Mouse (Mus musculus) heart, embryonic 11.5 days (tissue): ENCODE data around the gene Ptpn20. TPM values are rescaled to one million over a fixed set of nuclear protein-coding genes. Genes with fewer than 3 reads are reported as not detected.

Source experiments
- ATAC-seq: fragments of 200-750 bp; cut with Nextera tagmentation; replicated peaks from 2 replicates; pipeline ENCODE4 v1.8.0; 2017; ENCODE audit warnings: moderate library complexity; ENCODE audit not compliant: insufficient number of reproducible peaks, low FRiP score, low TSS enrichment
- H3K27ac ChIP-seq: fragments of 300-500 bp; sonication (generic); 2 replicates; pipeline ENCODE4 v1.5.1; 2014; ENCODE audit warnings: mild to moderate bottlenecking, low read depth, low read length
- H3K27me3 ChIP-seq: fragments of 300-500 bp; sonication (generic); 2 replicates; pipeline ENCODE4 v1.6.1; 2014; ENCODE audit warnings: mild to moderate bottlenecking, low read length, mixed read lengths; ENCODE audit not compliant: control insufficient read depth, insufficient read depth
- H3K36me3 ChIP-seq: fragments of 300-500 bp; sonication (generic); 2 replicates; pipeline ENCODE4 v1.6.1; 2014; ENCODE audit warnings: mild to moderate bottlenecking, low read length, moderate library complexity, mixed read lengths; ENCODE audit not compliant: control insufficient read depth, insufficient read depth
- H3K4me1 ChIP-seq: fragments of 300-500 bp; sonication (generic); 2 replicates; pipeline ENCODE4 v1.6.1; 2014; ENCODE audit warnings: low read length; ENCODE audit not compliant: control insufficient read depth, insufficient read depth
- H3K4me2 ChIP-seq: fragments of 300-500 bp; sonication (generic); 2 replicates; pipeline ENCODE4 v1.6.1; 2014; ENCODE audit warnings: mild to moderate bottlenecking, moderate library complexity
- H3K4me3 ChIP-seq: fragments of 300-500 bp; sonication (generic); 2 replicates; pipeline ENCODE4 v1.5.1; 2014; ENCODE audit warnings: low read depth, low read length
- H3K9ac ChIP-seq: fragments of 300-500 bp; sonication (generic); 2 replicates; pipeline ENCODE4 v1.6.1; 2014; ENCODE audit warnings: mild to moderate bottlenecking, low read depth, low read length, moderate library complexity
- H3K9me3 ChIP-seq: fragments of 300-500 bp; sonication (generic); replicated peaks from 2 replicates; pipeline ENCODE4 v1.6.1; 2016; ENCODE audit warnings: low read length; ENCODE audit not compliant: control insufficient read depth
- WGBS: fragments of 180-500 bp; shearing (Covaris S2); extraction: QIAGEN DNeasy Blood & Tissue Kit; methylation state at CpG from one replicate; pipeline ENCODE4 v1.1.7; 2014; ENCODE audit not compliant: insufficient replicate concordance; 5-methylcytosine and 5-hydroxymethylcytosine counted together
- polyA plus RNA-seq: library from polyadenylated mRNA; unstranded; fragments of >200 nt; fragmentation: Nextera tagmentation; extraction: Ambion mirVana; gene quantifications from 2 replicates; pipeline ENCODE4 v1.2.1, GENCODE M21; 2014

Gene Ptpn20
- polyA plus RNA-seq, 1 experiment from 2014 or later = 0.13 TPM

GRCm38 (mm10) chr14:33658331-33658730, 69.3 kb downstream of the Ptpn20 start:
- H3K27ac ChIP-seq = no peak overlapping the region
- no peaks in the 10 kb centered on the region for H3K9me3 ChIP-seq
- H3K4me2 ChIP-seq = no peak overlapping the region
- WGBS = 73% methylated on average over 2 of the region's 2 CpGs
- H3K4me3 ChIP-seq = no peak overlapping the region
- H3K27me3 ChIP-seq = no peaks in the 10 kb centered on the region
- no peak overlapping the region for H3K9ac ChIP-seq
- no peak for ATAC-seq
- H3K36me3 ChIP-seq = no peaks in the 10 kb centered on the region
- no peaks in the 10 kb centered on the region for H3K4me1 ChIP-seq

- Histone ChIP-seq H3K4me2 (no peak overlapping the region), H3K9ac (no peak overlapping the region), H3K36me3 (no peaks in the 10 kb centered on the region), H3K27me3 (no peaks in the 10 kb centered on the region), H3K27ac (no peak overlapping the region), H3K4me1 (no peaks in the 10 kb centered on the region), H3K4me3 (no peak overlapping the region), H3K9me3 (no peaks in the 10 kb centered on the region)
- no peak for ATAC-seq
- 65% methylated on average over 9 of the region's 9 CpGs for WGBS
These were observed 73.1 kb downstream of the Ptpn20 start for GRCm38 (mm10) chr14:33662080-33662479.

DNA sequence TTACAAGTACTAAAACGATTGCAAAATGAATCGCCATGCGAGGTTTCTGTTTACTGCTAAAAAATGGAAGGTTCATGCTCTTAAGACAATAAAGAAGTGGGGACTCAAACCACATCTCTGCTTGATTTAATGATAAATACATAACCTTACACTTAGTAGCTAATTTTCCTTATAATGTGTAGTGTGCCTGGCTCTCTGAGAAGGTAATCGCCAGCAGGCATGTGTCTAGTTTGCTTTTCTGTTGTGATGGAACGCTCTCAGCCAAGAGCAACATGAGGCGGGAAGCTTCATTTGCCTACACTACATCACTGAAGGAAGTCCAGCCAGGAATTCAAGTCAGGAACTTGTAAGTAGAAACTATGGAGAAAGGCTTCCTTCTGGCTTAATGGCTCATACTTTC, 77.3 kb downstream of the Ptpn20 start:
- Histone ChIP-seq H3K9me3 (no peaks in the 10 kb centered on the region), H3K4me1 (no peaks in the 10 kb centered on the region), H3K27ac (no peak overlapping the region), H3K36me3 (no peaks in the 10 kb centered on the region), H3K4me3 (no peak overlapping the region), H3K4me2 (no peak overlapping the region), H3K9ac (no peak overlapping the region), H3K27me3 (no peaks in the 10 kb centered on the region)
- no peak for ATAC-seq
- WGBS = 82% methylated on average over 6 of the region's 6 CpGs

DNA sequence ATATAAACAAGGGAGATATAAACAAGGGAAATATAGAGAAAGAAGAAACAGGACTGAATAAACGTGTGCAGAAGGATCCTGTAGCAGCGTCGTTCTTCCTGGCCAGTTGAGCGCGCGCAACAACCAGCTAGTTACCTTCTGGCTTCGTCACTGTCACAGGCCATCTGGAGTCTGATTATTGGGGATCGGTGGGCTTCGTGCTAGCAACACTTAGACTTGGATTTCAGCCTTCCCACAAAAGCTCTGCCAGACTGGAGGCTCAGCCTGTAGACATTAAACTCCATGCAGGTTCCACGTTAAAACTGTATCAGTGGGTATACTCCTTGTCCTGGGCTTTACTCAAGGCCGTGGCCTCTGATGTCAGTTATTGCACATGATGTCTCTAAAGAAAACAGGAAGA, 80.9 kb downstream of the Ptpn20 start:
- no peak overlapping the region for H3K27ac ChIP-seq
- ATAC-seq = no peak
- H3K9ac ChIP-seq = no peak overlapping the region
- H3K27me3 ChIP-seq = no peaks in the 10 kb centered on the region
- no peaks in the 10 kb centered on the region for H3K9me3 ChIP-seq
- no peak overlapping the region for H3K4me3 ChIP-seq
- no peaks in the 10 kb centered on the region for H3K4me1 ChIP-seq
- H3K36me3 ChIP-seq = no peaks in the 10 kb centered on the region
- no peak overlapping the region for H3K4me2 ChIP-seq
- 86% methylated on average over 10 of the region's 11 CpGs for WGBS

- H3K4me3 ChIP-seq = no peak overlapping the region
- H3K4me2 ChIP-seq = no peak overlapping the region
- H3K9ac ChIP-seq = no peak overlapping the region
- ATAC-seq = no peak
- peaks cover 2% of the 10 kb centered on the region; the same call in 1 of the 2 replicates for H3K27me3 ChIP-seq
- no peaks in the 10 kb centered on the region for H3K36me3 ChIP-seq
- no peaks in the 10 kb centered on the region for H3K9me3 ChIP-seq
- no peak overlapping the region for H3K27ac ChIP-seq
- 65% methylated on average over 5 of the region's 5 CpGs for WGBS
- H3K4me1 ChIP-seq = no peaks in the 10 kb centered on the region
These were observed 84.5 kb downstream of the Ptpn20 start for GRCm38 (mm10) chr14:33673350-33674087.

DNA sequence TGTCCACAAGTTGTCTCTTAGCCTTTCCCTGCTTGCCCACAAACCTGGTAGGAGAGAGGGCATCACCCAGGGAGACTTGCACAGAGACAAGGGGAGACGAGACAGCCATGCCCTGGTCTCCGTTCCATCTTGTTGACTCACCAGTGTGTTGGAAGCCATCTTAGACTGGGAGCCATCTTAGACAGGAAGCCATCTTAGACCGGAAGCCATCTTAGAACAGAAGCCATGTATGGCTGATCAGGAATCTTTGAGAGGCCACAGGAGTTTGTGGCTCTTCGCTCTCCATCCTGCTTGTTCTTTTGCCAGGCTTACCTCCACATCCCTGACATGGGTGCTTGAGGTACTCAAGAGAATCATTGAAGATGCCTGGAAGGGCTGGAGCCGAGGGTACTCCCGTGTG, 89.0 kb downstream of the Ptpn20 start:
- no peak overlapping the region for H3K4me2 ChIP-seq
- 85% methylated on average over 6 of the region's 6 CpGs for WGBS
- H3K27ac ChIP-seq = no peak overlapping the region
- peaks cover 2% of the 10 kb centered on the region; the same call in 1 of the 2 replicates for H3K27me3 ChIP-seq
- no peak overlapping the region for H3K4me3 ChIP-seq
- no peak for ATAC-seq
- H3K36me3 ChIP-seq = no peaks in the 10 kb centered on the region
- H3K9me3 ChIP-seq = no peaks in the 10 kb centered on the region
- peaks cover 3% of the 10 kb centered on the region; the same call in 1 of the 2 replicates for H3K4me1 ChIP-seq
- no peak overlapping the region for H3K9ac ChIP-seq

DNA sequence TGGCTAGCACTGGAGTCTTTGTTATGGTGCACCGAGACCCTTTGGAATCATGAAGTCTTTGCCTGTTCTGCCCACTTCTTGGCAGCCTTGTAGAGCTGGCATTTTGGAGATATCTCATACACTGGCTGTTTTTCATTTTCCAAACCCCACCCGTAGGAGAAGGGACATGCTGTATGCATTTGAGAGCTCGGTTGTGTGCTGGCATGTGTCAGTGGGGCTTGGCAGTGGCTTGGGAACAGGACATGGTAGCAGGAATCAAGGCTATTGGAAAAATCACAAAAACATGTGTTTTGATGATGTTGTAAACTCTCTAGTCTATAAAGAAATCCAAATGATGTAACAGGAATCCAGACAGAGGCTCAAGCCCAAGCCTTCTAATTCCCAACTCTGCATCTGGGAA, 89.7 kb downstream of the Ptpn20 start:
- Histone ChIP-seq H3K4me3 (no peak overlapping the region), H3K27ac (no peak overlapping the region), H3K9ac (no peak overlapping the region), H3K27me3 (peaks cover 2% of the 10 kb centered on the region; the same call in 1 of the 2 replicates), H3K9me3 (no peaks in the 10 kb centered on the region), H3K4me1 (peaks cover 3% of the 10 kb centered on the region; the same call in 1 of the 2 replicates), H3K36me3 (no peaks in the 10 kb centered on the region), H3K4me2 (no peak overlapping the region)
- WGBS = 83% methylated on average over 3 of the region's 3 CpGs
- ATAC-seq = no peak

DNA sequence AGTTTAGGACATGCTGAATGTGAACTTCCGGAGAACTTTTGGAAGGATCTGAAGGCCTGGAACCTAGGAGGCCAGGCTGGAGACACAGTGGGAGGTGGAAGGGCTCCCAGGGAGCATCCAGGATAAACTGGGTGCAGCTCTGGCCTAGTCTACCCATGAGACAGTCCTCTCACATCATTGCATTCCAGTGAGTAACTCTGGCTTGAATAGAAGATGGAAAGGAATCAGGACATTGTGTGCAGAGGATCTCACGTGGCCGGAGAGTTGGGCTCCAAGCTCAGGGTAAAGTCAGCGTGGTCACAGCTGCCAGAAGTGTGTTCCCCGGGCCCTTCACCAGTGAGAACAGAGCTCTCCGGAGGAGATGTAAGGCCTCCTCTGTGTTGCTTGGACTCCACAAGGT, 91.6 kb downstream of the Ptpn20 start:
- no peaks in the 10 kb centered on the region for H3K36me3 ChIP-seq
- no peak overlapping the region for H3K4me3 ChIP-seq
- peaks cover 3% of the 10 kb centered on the region; the same call in 1 of the 2 replicates for H3K4me1 ChIP-seq
- H3K9me3 ChIP-seq = no peaks in the 10 kb centered on the region
- no peak overlapping the region for H3K27ac ChIP-seq
- no peak for ATAC-seq
- WGBS = 84% methylated on average over 6 of the region's 6 CpGs
- H3K27me3 ChIP-seq = no peaks in the 10 kb centered on the region; the same call in 1 of the 2 replicates
- no peak overlapping the region for H3K4me2 ChIP-seq
- no peak overlapping the region for H3K9ac ChIP-seq

GRCm38 (mm10) chr14:33682768-33683167, 93.8 kb downstream of the Ptpn20 start:
- no peak overlapping the region for H3K4me2 ChIP-seq
- no peaks in the 10 kb centered on the region; the same call in 1 of the 2 replicates for H3K27me3 ChIP-seq
- ATAC-seq = no peak; the same call in 1 of the 2 replicates
- no peak overlapping the region for H3K27ac ChIP-seq
- H3K36me3 ChIP-seq = no peaks in the 10 kb centered on the region
- 23% methylated on average over 2 of the region's 2 CpGs for WGBS
- H3K9ac ChIP-seq = no peak overlapping the region
- no peak overlapping the region for H3K4me3 ChIP-seq
- H3K4me1 ChIP-seq = peaks cover 11% of the 10 kb centered on the region
- H3K9me3 ChIP-seq = no peaks in the 10 kb centered on the region
